Mouse (Mus musculus) liver, adult 2 months (tissue): ENCODE data around the gene Zmynd8. TPM values are rescaled to one million over a fixed set of nuclear protein-coding genes. Genes with fewer than 3 reads are reported as not detected.

Experiments used
- DNase-seq: peaks from one replicate; pipeline ENCODE4 v3.0.0-alpha.2; 2011; ENCODE audit warnings: low read depth, low spot score; ENCODE audit errors: extremely low read depth
- H3K27ac ChIP-seq: fragments of 200-500 bp; replicated peaks from 2 replicates; pipeline ENCODE4 v1.5.1; 2012; ENCODE audit warnings: low read depth, mild to moderate bottlenecking, control low read depth, inconsistent platforms, low read length; ENCODE audit not compliant: insufficient read depth
- H3K27me3 ChIP-seq: fragments of 200-500 bp; 2 replicates; pipeline ENCODE4 v1.6.1; 2012; ENCODE audit warnings: mild to moderate bottlenecking, moderate library complexity, low read length, inconsistent platforms; ENCODE audit not compliant: control insufficient read depth, insufficient read depth
- H3K36me3 ChIP-seq: fragments of 200-500 bp; 2 replicates; pipeline ENCODE4 v1.6.1; 2012; ENCODE audit warnings: low read length, inconsistent platforms; ENCODE audit not compliant: control insufficient read depth, insufficient read depth
- H3K4me1 ChIP-seq: fragments of 200-500 bp; 2 replicates; pipeline ENCODE4 v1.6.1; 2011; ENCODE audit warnings: low read length; ENCODE audit not compliant: control insufficient read depth, insufficient read depth
- H3K4me3 ChIP-seq: fragments of 200-500 bp; 2 replicates; pipeline ENCODE4 v1.5.1; 2011; ENCODE audit warnings: low read depth, mild to moderate bottlenecking, control low read depth, low read length, moderate library complexity; ENCODE audit not compliant: insufficient read depth
- H3K79me2 ChIP-seq: fragments of 200-500 bp; 2 replicates; pipeline ENCODE4 v1.6.1; 2012; ENCODE audit warnings: inconsistent platforms, mild to moderate bottlenecking, low read length, moderate library complexity; ENCODE audit not compliant: control insufficient read depth, insufficient read depth
- H3K9ac ChIP-seq: fragments of 200-500 bp; 2 replicates; pipeline ENCODE4 v1.6.1; 2012; ENCODE audit warnings: low read depth, mild to moderate bottlenecking, control low read depth, inconsistent platforms, low read length
- CTCF ChIP-seq: fragments of 200-500 bp; IDR thresholded peaks from 2 replicates; pipeline ENCODE4 v1.5.1; 2011; ENCODE audit warnings: low read depth, low read length, control low read depth
- POLR2A ChIP-seq: fragments of 200-500 bp; IDR thresholded peaks from 2 replicates; pipeline ENCODE4 v1.6.1; 2011; ENCODE audit warnings: low read length, control low read depth; ENCODE audit not compliant: insufficient read depth; ENCODE audit errors: extremely low read depth
- WGBS: fragments of 180-500 bp; shearing (Covaris S2); methylation state at CpG from one replicate; pipeline ENCODE4 v1.1.7; 2018; 5-methylcytosine and 5-hydroxymethylcytosine counted together
- polyA plus RNA-seq: library from polyadenylated mRNA; depleted of rRNA; stranded (reverse); fragments of >200 nt; gene quantifications from 2 replicates; pipeline ENCODE4 v1.2.3, GENCODE M21; 2012
- total RNA-seq: library from RNA; depleted of rRNA; stranded (reverse); fragments of >200 nt; gene quantifications from 2 replicates; pipeline ENCODE4 v1.2.3, GENCODE M21; 2014

The Zmynd8 gene
- total and polyA plus RNA-seq, 2 experiments = 7.8 to 10.0 TPM

DNA sequence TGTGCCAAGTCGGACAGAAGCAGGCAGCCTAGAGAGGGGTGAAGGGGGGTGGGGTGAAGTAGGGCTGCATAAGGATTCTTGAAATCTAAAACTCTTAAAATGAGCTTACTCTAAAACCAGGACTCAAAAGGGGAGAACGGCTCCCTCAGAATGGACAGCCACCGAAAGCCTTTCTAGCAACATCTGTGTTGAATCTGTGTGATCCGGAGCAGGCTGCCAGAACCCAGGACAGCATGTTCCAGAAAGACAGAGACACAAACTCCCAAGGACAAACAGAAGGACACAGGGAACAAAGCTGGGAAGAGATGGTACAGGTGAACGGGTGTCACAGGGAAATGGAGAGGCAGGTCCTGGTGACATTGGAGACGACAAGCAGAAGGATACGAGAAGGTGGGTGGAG, 25.6 kb downstream of the Zmynd8 start:
- Histone ChIP-seq H3K27me3 (no peaks in the 10 kb centered on the region), H3K4me1 (peaks cover 43% of the 10 kb centered on the region), H3K9ac (no peak overlapping the region)

GRCm38 (mm10) chr2:165869257-165869656, 29.6 kb downstream of the Zmynd8 start:
- Histone ChIP-seq H3K27ac (peak overlapping the region; percentile 61), H3K4me3 (no peak overlapping the region), H3K9ac (no peak overlapping the region), H3K79me2 (peaks cover 43% of the 10 kb centered on the region; the same call in 1 of the 2 replicates), H3K27me3 (no peaks in the 10 kb centered on the region), H3K4me1 (peaks cover 39% of the 10 kb centered on the region), H3K36me3 (peaks cover 1% of the 10 kb centered on the region; the same call in 1 of the 2 replicates)
- 24% methylated on average over 1 of the region's 1 CpGs for WGBS
- DNase-seq = peak; percentile 91
- TF ChIP-seq POLR2A = no peak
- TF ChIP-seq CTCF = no peak

More for the DNA sequence above, 25.6 kb downstream of the Zmynd8 start:
- Histone ChIP-seq H3K79me2 (peaks cover 65% of the 10 kb centered on the region; the same call in 1 of the 2 replicates), H3K4me3 (no peak overlapping the region), H3K36me3 (peaks cover 4% of the 10 kb centered on the region; the same call in 1 of the 2 replicates), H3K27ac (peak overlapping the region; percentile 48)
- 33% methylated on average over 7 of the region's 7 CpGs for WGBS
- TF ChIP-seq CTCF = no peak
- no peak for TF ChIP-seq POLR2A
- peak; percentile 71 for DNase-seq

- peaks cover 37% of the 10 kb centered on the region for H3K4me1 ChIP-seq
- no peak overlapping the region for H3K9ac ChIP-seq
- peaks cover 1% of the 10 kb centered on the region; the same call in 1 of the 2 replicates for H3K36me3 ChIP-seq
- DNase-seq = no peak
- WGBS = 62% methylated on average over 8 of the region's 8 CpGs
- no peak overlapping the region for H3K4me3 ChIP-seq
- TF ChIP-seq CTCF = no peak
- no peak for TF ChIP-seq POLR2A
- peaks cover 48% of the 10 kb centered on the region; the same call in 1 of the 2 replicates for H3K79me2 ChIP-seq
- no peaks in the 10 kb centered on the region for H3K27me3 ChIP-seq
- H3K27ac ChIP-seq = peak overlapping the region; percentile 30; the same call in 1 of the 2 replicates
These were observed 30.2 kb downstream of the Zmynd8 start for GRCm38 (mm10) chr2:165868522-165869175.

DNA sequence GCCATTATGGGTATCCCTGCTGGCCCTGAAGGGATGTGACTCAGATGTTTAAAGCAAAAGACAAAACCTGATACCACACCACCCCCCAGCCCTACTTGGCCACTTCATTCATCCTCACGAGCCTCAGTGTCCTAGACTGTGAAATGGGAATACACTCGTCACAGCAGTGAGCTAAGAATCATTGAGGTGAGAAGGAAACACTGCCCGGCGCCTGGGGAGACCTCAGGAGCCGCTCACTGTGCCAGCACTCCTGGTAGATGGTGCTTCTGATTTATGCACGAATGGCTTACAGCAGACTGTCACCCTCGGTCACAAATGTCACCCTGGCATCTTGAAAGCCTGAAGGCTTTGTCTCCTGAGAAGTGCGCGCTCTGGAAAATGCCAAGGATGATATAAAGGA, 31.3 kb downstream of the Zmynd8 start:
- TF ChIP-seq CTCF (no peak), POLR2A (no peak)
- Histone ChIP-seq H3K27me3 (no peaks in the 10 kb centered on the region), H3K79me2 (peaks cover 52% of the 10 kb centered on the region), H3K36me3 (0 out of 2 replicates have a peak, but pooled peaks cover 1% of the 10 kb centered on the region), H3K4me3 (no peak overlapping the region), H3K9ac (no peak overlapping the region), H3K27ac (no peak overlapping the region), H3K4me1 (peaks cover 30% of the 10 kb centered on the region)
- no peak for DNase-seq
- 91% methylated on average over 9 of the region's 9 CpGs for WGBS

DNA sequence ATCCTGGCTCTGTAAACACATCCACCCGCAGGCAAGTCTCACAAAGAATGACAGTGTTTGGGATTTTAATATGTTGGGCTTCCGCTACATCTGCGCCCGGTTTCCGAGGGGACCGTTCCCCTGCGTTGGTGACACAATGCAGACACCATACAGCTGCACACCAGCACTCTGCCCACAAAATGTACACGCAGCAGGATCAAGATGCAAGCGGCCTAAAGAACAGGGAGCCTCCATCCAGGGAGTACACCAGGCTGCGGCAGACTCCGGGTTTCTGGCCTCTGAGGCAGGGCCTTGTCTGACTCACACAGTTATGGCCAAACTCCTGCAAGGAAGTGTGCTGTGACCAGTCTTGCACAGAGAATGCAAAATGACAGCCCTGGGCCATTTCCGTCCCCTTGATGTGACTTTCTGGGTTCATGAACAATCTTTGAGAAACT, 31.8 kb downstream of the Zmynd8 start:
- H3K9ac ChIP-seq = no peak overlapping the region
- 83% methylated on average over 12 of the region's 12 CpGs for WGBS
- H3K4me1 ChIP-seq = peaks cover 29% of the 10 kb centered on the region
- no peak for DNase-seq
- no peak overlapping the region for H3K4me3 ChIP-seq
- no peak for TF ChIP-seq POLR2A
- no peak for TF ChIP-seq CTCF
- peaks cover 53% of the 10 kb centered on the region for H3K79me2 ChIP-seq
- H3K27me3 ChIP-seq = no peaks in the 10 kb centered on the region
- 0 out of 2 replicates have a peak, but pooled peaks cover 1% of the 10 kb centered on the region for H3K36me3 ChIP-seq
- H3K27ac ChIP-seq = no peak overlapping the region

GRCm38 (mm10) chr2:165866412-165866811, 32.4 kb downstream of the Zmynd8 start:
- Histone ChIP-seq H3K9ac (no peak overlapping the region), H3K36me3 (no peaks in the 10 kb centered on the region), H3K4me3 (no peak overlapping the region), H3K27me3 (no peaks in the 10 kb centered on the region), H3K27ac (peak overlapping the region; percentile 20), H3K79me2 (peaks cover 53% of the 10 kb centered on the region), H3K4me1 (peaks cover 29% of the 10 kb centered on the region)
- WGBS = 53% methylated on average over 8 of the region's 8 CpGs
- no peak for TF ChIP-seq CTCF
- TF ChIP-seq POLR2A = no peak
- DNase-seq = no peak
